Mouse (Mus musculus): ENCODE measurements around the gene Ltbp4. TPM values are rescaled to one million over a fixed set of nuclear protein-coding genes. Genes with fewer than 3 reads are reported as not detected.

The Ltbp4 gene
- total RNA-seq, 2 experiments from 2014 or later = 36.3 to 50.7 TPM

GRCm38 (mm10) chr7:27277191-27277590, 60.3 kb downstream of the Ltbp4 start:
- intact Hi-C loops (cut with DNase I) = no loop called here
- DNase-seq (ENCODE audit: low spot score in 2 of 2) = no peak

- no peak for DNase-seq (ENCODE audit: low spot score in 2 of 2)
- intact Hi-C loops (cut with DNase I) = no loop called here
Observed at GRCm38 (mm10) chr7:27276021-27276420, 61.5 kb downstream of the Ltbp4 start.

GRCm38 (mm10) chr7:27274916-27275315, 62.6 kb downstream of the Ltbp4 start:
- no peak for DNase-seq (ENCODE audit: low spot score in 2 of 2)
- intact Hi-C loops (cut with DNase I) = no loop called here

GRCm38 (mm10) chr7:27273739-27274351, 63.6 kb downstream of the Ltbp4 start:
- intact Hi-C loops (cut with DNase I) = no loop called here
- no peak for DNase-seq (ENCODE audit: low spot score in 2 of 2)

GRCm38 (mm10) chr7:27271423-27271822, 66.1 kb downstream of the Ltbp4 start:
- DNase-seq (ENCODE audit: low spot score in 2 of 2) = no peak
- intact Hi-C loops (cut with DNase I) = no loop called here

- peak; percentile 87 to 93 for DNase-seq (ENCODE audit: low spot score in 2 of 2)
- intact Hi-C loops (cut with DNase I) = no loop called here
Observed at GRCm38 (mm10) chr7:27266515-27267128, 70.9 kb downstream of the Ltbp4 start.

- intact Hi-C loops (cut with DNase I) = loop anchor here (5.0 kb wide), 1 partner anchor 37 kb away; the partner anchor contains the start of gene Itpkc
- DNase-seq (ENCODE audit: low spot score in 2 of 2) = no peak
Observed at GRCm38 (mm10) chr7:27264761-27265160, 72.7 kb downstream of the Ltbp4 start.

- intact Hi-C loops (cut with DNase I) = loop anchor here (5.0 kb wide), 1 partner anchor 35 kb away; the partner anchor contains the start of gene Itpkc
- no peak for DNase-seq (ENCODE audit: low spot score in 2 of 2)
Observed at GRCm38 (mm10) chr7:27261888-27262287, 75.6 kb downstream of the Ltbp4 start.

GRCm38 (mm10) chr7:27260856-27261255, 76.6 kb downstream of the Ltbp4 start:
- intact Hi-C loops (cut with DNase I) = loop anchor here (5.0 kb wide), 1 partner anchor 34 kb away; the partner anchor contains the start of gene Itpkc
- DNase-seq (ENCODE audit: low spot score in 2 of 2) = peak in 1 of 2 experiments; percentile 55

GRCm38 (mm10) chr7:27259771-27260170, 77.7 kb downstream of the Ltbp4 start:
- no peak for DNase-seq (ENCODE audit: low spot score in 2 of 2)
- intact Hi-C loops (cut with DNase I) = loop anchor here (5.0 kb wide), 1 partner anchor 32 kb away; the partner anchor contains the start of gene Itpkc

GRCm38 (mm10) chr7:27259271-27259721, 78.2 kb downstream of the Ltbp4 start:
- intact Hi-C loops (cut with DNase I) = no loop called here
- no peak for DNase-seq (ENCODE audit: low spot score in 2 of 2)

- peak; percentile 90 to 92 for DNase-seq (ENCODE audit: low spot score in 2 of 2)
- intact Hi-C loops (cut with DNase I) = no loop called here
Observed at GRCm38 (mm10) chr7:27258205-27258899, 79.1 kb downstream of the Ltbp4 start, which contains the start of gene Numbl. Gene Numbl, plus strand, starts transcription at chr7:27258433.

- intact Hi-C loops (cut with DNase I) = no loop called here
- no peak for DNase-seq (ENCODE audit: low spot score in 2 of 2)
Observed at GRCm38 (mm10) chr7:27257852-27258204, 79.7 kb downstream of the Ltbp4 start.

GRCm38 (mm10) chr7:27257046-27257851, 80.2 kb downstream of the Ltbp4 start:
- intact Hi-C loops (cut with DNase I) = no loop called here
- DNase-seq (ENCODE audit: low spot score in 2 of 2) = peak; percentile 84 to 85

- DNase-seq (ENCODE audit: low spot score in 2 of 2) = no peak
- intact Hi-C loops (cut with DNase I) = no loop called here
Observed at GRCm38 (mm10) chr7:27255721-27256120, 81.8 kb downstream of the Ltbp4 start.

Other genes starting within 250 kb of the Ltbp4 start
- not detected for gene Cyp2f2, start 217.8 kb downstream of the Ltbp4 start, total RNA-seq (2021)
- gene Cyp2t4, start 184.0 kb downstream of the Ltbp4 start, total RNA-seq (2021) = not detected
- 10 to 100 TPM; 95.1 to 98.7 TPM for gene Egln2, start 170.9 kb downstream of the Ltbp4 start, total RNA-seq (2021)
- 10 to 100 TPM; 91.5 to 96.5 TPM for gene Rab4b, start 158.8 kb downstream of the Ltbp4 start, total RNA-seq (2021)
- not detected for gene Gm21983, start 156.6 kb downstream of the Ltbp4 start, total RNA-seq (2021)
- gene Mia, start 156.5 kb downstream of the Ltbp4 start, total RNA-seq (2021) = 1 to 10 TPM; 1.2 to 1.9 TPM
- gene BC024978, start 141.9 kb downstream of the Ltbp4 start, total RNA-seq (2021) = 10 to 100 TPM; 20.6 TPM
- gene Snrpa, start 141.4 kb downstream of the Ltbp4 start, total RNA-seq (2021) = 10 to 100 TPM; 78.4 to 80.5 TPM
- 1 to 10 TPM; 8.0 TPM for gene Itpkc, start 109.0 kb downstream of the Ltbp4 start, total RNA-seq (2021)
- gene Coq8b, start 104.7 kb downstream of the Ltbp4 start, total RNA-seq (2021) = 10 to 100 TPM; 33.2 to 41.9 TPM
- gene Numbl, start 79.3 kb downstream of the Ltbp4 start, total RNA-seq (2021) = 100 to 1,000 TPM; 107 to 127 TPM
- 10 to 100 TPM; 12.4 to 35.7 TPM for gene Shkbp1, start 18.3 kb upstream of the Ltbp4 start, total RNA-seq (2021)
- gene Gm20479, start 19.7 kb upstream of the Ltbp4 start, total RNA-seq (2021) = not detected
- 100 to 1,000 TPM; 124 to 166 TPM for gene Sptbn4, start 110.0 kb upstream of the Ltbp4 start, total RNA-seq (2021)
- 10 to 100 TPM; 17.0 to 18.0 TPM for gene Blvrb, start 110.3 kb upstream of the Ltbp4 start, total RNA-seq (2021)
- 1 to 10 TPM; 2.7 to 2.8 TPM for gene Sertad3, start 136.1 kb upstream of the Ltbp4 start, total RNA-seq (2021)
- gene Sertad1, start 149.2 kb upstream of the Ltbp4 start, total RNA-seq (2021) = 10 to 100 TPM; 17.2 to 20.0 TPM
- under 1 TPM; 0.25 to 0.48 TPM for gene Prx, start 161.6 kb upstream of the Ltbp4 start, total RNA-seq (2021)
- gene Hipk4, start 185.6 kb upstream of the Ltbp4 start, total RNA-seq (2021) = under 1 TPM in 1 of 2 experiments, not detected in 1; 0.22 TPM
- gene Pld3, start 215.5 kb upstream of the Ltbp4 start, total RNA-seq (2021) = 100 to 1,000 TPM; 818 to 936 TPM
- gene 2310022A10Rik, start 215.5 kb upstream of the Ltbp4 start, total RNA-seq (2021) = 10 to 100 TPM; 29.4 to 31.1 TPM

All from left cerebral cortex, postnatal 36 days (tissue).